Mouse (Mus musculus) forebrain, embryonic 15.5 days (tissue): Measurements from ENCODE around the gene Clba1. TPM values are rescaled to one million over a fixed set of nuclear protein-coding genes. Genes with fewer than 3 reads are reported as not detected.

Experiments
- ATAC-seq: fragments of 200-750 bp; cut with Nextera tagmentation; replicated peaks from 2 replicates; pipeline ENCODE4 v1.8.0; 2017; ENCODE audit warnings: mild to moderate bottlenecking, moderate TSS enrichment, moderate library complexity
- H3K27ac ChIP-seq: fragments of 300-500 bp; sonication (generic); replicated peaks from 2 replicates; pipeline ENCODE4 v1.5.1; 2015; ENCODE audit warnings: mild to moderate bottlenecking, inconsistent platforms
- H3K27me3 ChIP-seq: fragments of 300-500 bp; sonication (generic); 2 replicates; pipeline ENCODE4 v1.6.1; 2015; ENCODE audit warnings: inconsistent platforms
- H3K36me3 ChIP-seq: fragments of 300-500 bp; sonication (generic); 2 replicates; pipeline ENCODE4 v1.6.1; 2015; ENCODE audit warnings: mild to moderate bottlenecking, inconsistent platforms
- H3K4me1 ChIP-seq: fragments of 300-500 bp; sonication (generic); 2 replicates; pipeline ENCODE4 v1.6.1; 2015; ENCODE audit warnings: inconsistent platforms
- H3K4me2 ChIP-seq: fragments of 300-500 bp; sonication (generic); replicated peaks from 2 replicates; pipeline ENCODE4 v1.6.1; 2015; ENCODE audit warnings: mild to moderate bottlenecking, inconsistent platforms
- H3K4me3 ChIP-seq: fragments of 300-500 bp; sonication (generic); 2 replicates; pipeline ENCODE4 v1.5.1; 2015; ENCODE audit warnings: mild to moderate bottlenecking, inconsistent platforms
- H3K9ac ChIP-seq: fragments of 300-500 bp; sonication (generic); replicated peaks from 2 replicates; pipeline ENCODE4 v1.6.1; 2015; ENCODE audit warnings: mild to moderate bottlenecking, inconsistent platforms
- H3K9me3 ChIP-seq: fragments of 300-500 bp; sonication (generic); 2 replicates; pipeline ENCODE4 v1.6.1; 2016; ENCODE audit warnings: inconsistent platforms
- WGBS: fragments of 180-500 bp; shearing (Covaris S2); methylation state at CpG from one replicate; pipeline ENCODE4 v1.1.7; 2015; ENCODE audit warnings: mixed read lengths; 5-methylcytosine and 5-hydroxymethylcytosine counted together
- polyA plus RNA-seq: library from polyadenylated mRNA; unstranded; fragments of >200 nt; fragmentation: Nextera tagmentation; extraction: Ambion mirVana; gene quantifications from 2 replicates; pipeline ENCODE4 v1.2.1, GENCODE M21; 2015

The Clba1 gene
- polyA plus RNA-seq, 1 experiment from 2014 or later = 18.5 TPM

- no peak overlapping the region for H3K27ac ChIP-seq
- no peak overlapping the region for H3K9ac ChIP-seq
- no peaks in the 10 kb centered on the region for H3K27me3 ChIP-seq
- ATAC-seq = no peak
- no peaks in the 10 kb centered on the region for H3K4me1 ChIP-seq
- no peaks in the 10 kb centered on the region for H3K36me3 ChIP-seq
- WGBS = 70% methylated on average over 2 of the region's 2 CpGs
- H3K4me3 ChIP-seq = no peak overlapping the region
- H3K9me3 ChIP-seq = no peaks in the 10 kb centered on the region
- no peak overlapping the region for H3K4me2 ChIP-seq
These were observed 39.0 kb upstream of the Clba1 start for GRCm38 (mm10) chr12:112769751-112770150.

DNA sequence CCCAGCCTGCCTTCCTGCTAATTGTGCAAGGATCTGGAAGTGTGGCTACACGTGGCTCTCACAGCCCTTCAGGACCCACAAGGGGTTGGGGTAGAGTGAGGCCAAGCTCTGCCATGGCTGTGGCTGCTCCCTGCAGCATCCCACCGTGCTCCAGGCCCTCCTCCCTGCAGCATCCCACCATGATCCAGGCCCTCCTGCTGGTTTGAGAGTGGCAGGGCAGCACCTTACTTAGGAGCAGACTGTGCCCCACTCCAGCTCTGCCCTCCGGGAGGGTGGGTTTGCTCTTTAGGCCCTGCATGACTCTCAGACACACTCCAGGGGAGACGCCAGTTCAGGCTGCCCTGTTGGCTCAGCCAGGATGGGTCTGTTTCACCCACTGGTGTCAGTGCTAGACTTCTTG lies 38.3 kb upstream of the Clba1 start:
- H3K27me3 ChIP-seq = no peaks in the 10 kb centered on the region
- no peak overlapping the region for H3K9ac ChIP-seq
- no peak for ATAC-seq
- no peaks in the 10 kb centered on the region for H3K36me3 ChIP-seq
- no peaks in the 10 kb centered on the region for H3K4me1 ChIP-seq
- no peak overlapping the region for H3K4me2 ChIP-seq
- WGBS = 87% methylated on average over 4 of the region's 4 CpGs
- no peak overlapping the region for H3K4me3 ChIP-seq
- H3K9me3 ChIP-seq = no peaks in the 10 kb centered on the region
- no peak overlapping the region for H3K27ac ChIP-seq

- no peak overlapping the region for H3K4me2 ChIP-seq
- H3K27ac ChIP-seq = no peak overlapping the region
- no peaks in the 10 kb centered on the region for H3K36me3 ChIP-seq
- H3K4me1 ChIP-seq = no peaks in the 10 kb centered on the region
- no peak for ATAC-seq
- no peak overlapping the region for H3K4me3 ChIP-seq
- H3K27me3 ChIP-seq = no peaks in the 10 kb centered on the region
- 91% methylated on average over 14 of the region's 14 CpGs for WGBS
- H3K9ac ChIP-seq = no peak overlapping the region
- no peaks in the 10 kb centered on the region for H3K9me3 ChIP-seq
These were observed 36.4 kb upstream of the Clba1 start for GRCm38 (mm10) chr12:112772306-112772705.

- no peak overlapping the region for H3K27ac ChIP-seq
- no peaks in the 10 kb centered on the region for H3K4me1 ChIP-seq
- no peak overlapping the region for H3K9ac ChIP-seq
- H3K36me3 ChIP-seq = no peaks in the 10 kb centered on the region
- H3K4me3 ChIP-seq = no peak overlapping the region
- no peaks in the 10 kb centered on the region for H3K27me3 ChIP-seq
- ATAC-seq = no peak
- WGBS = 41% methylated on average over 9 of the region's 9 CpGs
- H3K4me2 ChIP-seq = no peak overlapping the region
- no peaks in the 10 kb centered on the region for H3K9me3 ChIP-seq
These were observed 35.4 kb upstream of the Clba1 start for GRCm38 (mm10) chr12:112773366-112773765.

- Histone ChIP-seq H3K27me3 (no peaks in the 10 kb centered on the region), H3K4me3 (no peak overlapping the region), H3K4me1 (no peaks in the 10 kb centered on the region), H3K4me2 (no peak overlapping the region), H3K9me3 (no peaks in the 10 kb centered on the region), H3K27ac (no peak overlapping the region), H3K36me3 (no peaks in the 10 kb centered on the region), H3K9ac (no peak overlapping the region)
- 94% methylated on average over 6 of the region's 6 CpGs for WGBS
- no peak for ATAC-seq
These were observed 34.7 kb upstream of the Clba1 start for GRCm38 (mm10) chr12:112774026-112774425.

GRCm38 (mm10) chr12:112774481-112774880 lies 34.3 kb upstream of the Clba1 start:
- H3K4me1 ChIP-seq = no peaks in the 10 kb centered on the region
- ATAC-seq = no peak
- WGBS = 94% methylated on average over 10 of the region's 10 CpGs
- no peaks in the 10 kb centered on the region for H3K36me3 ChIP-seq
- no peaks in the 10 kb centered on the region for H3K9me3 ChIP-seq
- H3K4me2 ChIP-seq = no peak overlapping the region
- H3K4me3 ChIP-seq = no peak overlapping the region
- no peak overlapping the region for H3K9ac ChIP-seq
- H3K27ac ChIP-seq = no peak overlapping the region
- no peaks in the 10 kb centered on the region for H3K27me3 ChIP-seq

DNA sequence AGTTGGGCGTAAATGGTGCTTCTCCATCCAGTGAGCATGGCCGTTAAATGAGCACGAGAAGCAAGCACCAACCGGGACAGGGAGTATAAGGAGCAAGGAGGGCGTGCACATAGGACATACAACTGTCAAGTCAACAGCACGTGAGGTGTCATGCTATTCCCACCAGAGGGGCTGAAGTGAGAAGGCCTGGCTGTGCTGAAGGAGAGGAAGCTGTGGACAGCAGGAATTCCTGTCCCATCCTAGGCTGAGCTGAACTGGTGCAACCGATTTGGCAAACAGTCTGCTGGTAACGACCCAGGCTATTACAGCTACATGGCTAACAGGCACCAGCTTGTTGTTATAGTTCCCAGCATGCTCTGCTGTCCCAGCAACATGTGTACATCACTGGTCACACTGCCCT lies 17.7 kb upstream of the Clba1 start:
- Histone ChIP-seq H3K9ac (no peak overlapping the region), H3K9me3 (no peaks in the 10 kb centered on the region), H3K4me2 (no peak overlapping the region), H3K36me3 (no peaks in the 10 kb centered on the region), H3K4me1 (peaks cover 6% of the 10 kb centered on the region; the same call in 1 of the 2 replicates), H3K4me3 (no peak overlapping the region), H3K27me3 (no peaks in the 10 kb centered on the region), H3K27ac (no peak overlapping the region)
- no peak for ATAC-seq
- 71% methylated on average over 8 of the region's 8 CpGs for WGBS

DNA sequence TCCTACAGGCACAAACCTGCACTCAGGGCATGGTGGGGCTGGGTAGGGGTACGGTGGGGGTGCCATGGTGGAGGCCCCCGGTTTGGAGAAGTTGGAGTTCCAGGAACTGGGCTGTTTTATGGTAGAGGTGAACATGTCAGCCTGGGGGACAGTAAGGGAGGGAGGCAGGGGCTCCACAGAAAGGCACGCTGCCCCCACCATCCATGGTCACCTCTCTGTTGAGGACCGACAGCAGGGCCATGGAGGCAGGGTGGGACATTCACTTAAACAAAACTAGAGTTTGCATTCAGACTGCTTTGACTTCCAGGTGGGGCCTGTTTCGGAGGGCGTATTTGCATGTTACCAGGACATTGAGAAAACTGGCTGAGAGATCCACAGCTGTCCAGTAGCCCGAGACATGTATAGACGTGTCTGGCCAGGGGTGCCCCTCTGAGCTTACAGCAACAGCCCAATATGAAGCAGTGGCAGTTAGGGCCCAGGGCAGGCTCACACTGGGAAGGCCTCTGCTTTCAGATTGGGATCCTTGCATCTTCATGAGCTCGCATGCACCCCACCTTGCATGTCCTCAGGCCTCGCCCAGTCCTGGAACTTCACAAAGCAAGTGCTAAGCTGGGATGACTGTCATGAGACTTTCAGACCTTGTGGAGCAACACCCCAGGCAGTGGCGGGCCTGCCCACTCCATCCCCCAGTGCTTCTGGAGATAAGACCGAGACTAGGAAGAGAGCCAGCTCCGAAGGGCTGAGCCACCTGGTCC lies 15.0 kb upstream of the Clba1 start:
- Histone ChIP-seq H3K36me3 (no peaks in the 10 kb centered on the region), H3K9ac (no peak overlapping the region), H3K4me3 (no peak overlapping the region), H3K4me1 (peaks cover 18% of the 10 kb centered on the region), H3K9me3 (no peaks in the 10 kb centered on the region), H3K4me2 (no peak overlapping the region), H3K27me3 (no peaks in the 10 kb centered on the region), H3K27ac (no peak overlapping the region)
- WGBS = 74% methylated on average over 13 of the region's 13 CpGs
- ATAC-seq = no peak

DNA sequence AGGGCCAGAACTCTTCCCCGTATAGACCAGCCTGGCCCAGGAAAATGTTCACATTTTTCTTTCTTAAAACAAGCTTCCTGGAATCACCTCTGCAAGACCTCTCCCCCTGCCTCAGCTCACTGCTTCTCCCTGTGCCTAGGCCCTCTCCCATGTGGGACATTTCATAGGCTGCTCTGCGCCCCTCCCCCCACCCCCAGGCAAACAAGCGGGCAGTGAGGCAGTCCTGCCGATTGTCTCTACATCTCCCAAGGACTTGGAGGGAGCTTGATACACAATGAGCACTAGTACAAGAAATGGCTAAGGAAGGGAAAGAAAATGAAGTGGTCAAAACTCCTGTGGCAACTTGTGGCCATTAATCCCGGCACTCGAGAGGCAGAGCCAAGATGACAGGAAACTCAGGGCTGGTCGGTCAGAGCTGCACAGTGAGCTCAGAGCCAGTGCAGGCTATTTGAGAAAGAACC lies 14.4 kb upstream of the Clba1 start:
- Histone ChIP-seq H3K4me2 (no peak overlapping the region), H3K4me3 (no peak overlapping the region), H3K9ac (no peak overlapping the region), H3K4me1 (peaks cover 18% of the 10 kb centered on the region), H3K27me3 (no peaks in the 10 kb centered on the region), H3K36me3 (no peaks in the 10 kb centered on the region), H3K9me3 (no peaks in the 10 kb centered on the region), H3K27ac (no peak overlapping the region)
- no peak for ATAC-seq
- WGBS = 33% methylated on average over 7 of the region's 7 CpGs

DNA sequence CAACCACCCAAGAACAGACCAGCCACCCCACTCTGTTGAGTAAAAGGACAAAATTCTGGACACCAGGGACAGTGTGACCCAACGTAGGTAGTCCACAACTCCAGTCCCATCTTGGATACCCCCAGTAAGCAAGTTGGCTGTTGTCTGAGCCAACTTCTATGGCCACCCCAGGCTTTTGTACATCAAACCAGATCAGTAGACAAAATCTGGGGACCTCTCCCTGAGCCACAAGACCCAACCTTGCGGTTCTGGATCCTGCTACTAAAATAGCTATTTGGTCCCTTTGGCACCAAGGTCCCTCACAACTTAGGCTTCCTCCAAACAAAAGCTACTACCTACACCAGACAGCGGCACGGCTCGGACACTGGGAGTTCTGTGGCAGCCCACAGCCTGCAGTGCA lies 13.7 kb upstream of the Clba1 start:
- Histone ChIP-seq H3K36me3 (no peaks in the 10 kb centered on the region), H3K27ac (no peak overlapping the region), H3K4me2 (no peak overlapping the region), H3K4me3 (no peak overlapping the region), H3K9ac (no peak overlapping the region), H3K27me3 (no peaks in the 10 kb centered on the region), H3K4me1 (peaks cover 18% of the 10 kb centered on the region), H3K9me3 (no peaks in the 10 kb centered on the region)
- ATAC-seq = no peak
- WGBS = 88% methylated on average over 5 of the region's 5 CpGs

DNA sequence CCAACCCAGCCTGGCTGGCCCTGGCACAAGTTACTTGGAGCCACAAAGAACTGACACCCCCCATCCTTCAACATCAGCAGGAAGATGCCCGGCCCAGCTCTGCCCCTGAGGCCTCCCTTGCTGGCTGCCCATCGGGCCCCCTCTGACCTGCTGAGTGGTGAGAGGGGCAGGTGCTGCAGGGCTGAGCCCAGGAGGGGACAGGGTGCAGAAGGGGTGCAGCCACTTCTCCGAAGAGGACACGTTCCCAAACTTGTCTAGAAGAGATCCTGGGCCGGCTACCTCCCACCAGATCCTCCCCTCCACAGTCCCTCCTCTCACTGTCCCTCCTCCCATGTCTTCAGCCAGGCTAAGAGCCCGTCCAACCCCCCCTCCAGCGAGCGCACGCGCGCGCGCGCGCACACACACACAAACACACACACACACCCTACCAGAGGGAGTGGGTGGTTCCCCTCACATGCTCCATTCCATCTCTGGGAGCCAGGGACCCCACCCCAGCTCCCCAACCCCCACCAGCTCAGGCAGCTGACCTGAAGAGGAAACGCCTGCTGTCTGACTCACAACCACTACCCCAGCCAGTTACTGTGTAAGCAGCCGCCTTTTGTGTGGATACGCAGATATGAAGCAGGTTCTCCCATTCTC lies 13.2 kb upstream of the Clba1 start:
- H3K4me1 ChIP-seq = peaks cover 19% of the 10 kb centered on the region
- H3K4me2 ChIP-seq = no peak overlapping the region
- no peak overlapping the region for H3K9ac ChIP-seq
- no peak overlapping the region for H3K27ac ChIP-seq
- no peak overlapping the region for H3K4me3 ChIP-seq
- no peaks in the 10 kb centered on the region for H3K9me3 ChIP-seq
- H3K27me3 ChIP-seq = peaks cover under 1% of the 10 kb centered on the region; the same call in 1 of the 2 replicates
- no peaks in the 10 kb centered on the region for H3K36me3 ChIP-seq
- ATAC-seq = no peak
- WGBS = 73% methylated on average over 18 of the region's 18 CpGs

- Histone ChIP-seq H3K9ac (no peak overlapping the region), H3K27me3 (peaks cover 13% of the 10 kb centered on the region; the same call in 1 of the 2 replicates), H3K4me2 (no peak overlapping the region), H3K4me1 (peaks cover 25% of the 10 kb centered on the region), H3K9me3 (no peaks in the 10 kb centered on the region), H3K36me3 (no peaks in the 10 kb centered on the region), H3K4me3 (no peak overlapping the region), H3K27ac (no peak overlapping the region)
- no peak for ATAC-seq
- WGBS = 53% methylated on average over 17 of the region's 17 CpGs
These were observed 11.9 kb upstream of the Clba1 start for GRCm38 (mm10) chr12:112796551-112797510.
